Mouse (Mus musculus) neural tube, embryonic 15.5 days (tissue): Measurements from ENCODE around the gene Erc1. TPM values are rescaled to one million over a fixed set of nuclear protein-coding genes. Genes with fewer than 3 reads are reported as not detected.
A peak's percentile ranks its signal among the peaks of the same experiment; 100 is the strongest.

Source experiments
- ATAC-seq: fragments of 200-750 bp; cut with Nextera tagmentation; 2 replicates; pipeline ENCODE4 v1.8.0; 2017; ENCODE audit warnings: mild to moderate bottlenecking, moderate TSS enrichment, moderate library complexity; ENCODE audit not compliant: low FRiP score
- H3K27ac ChIP-seq: fragments of 300-500 bp; sonication (generic); replicated peaks from 2 replicates; pipeline ENCODE4 v1.5.1; 2015; ENCODE audit warnings: mild to moderate bottlenecking, inconsistent platforms
- H3K27me3 ChIP-seq: fragments of 300-500 bp; sonication (generic); replicated peaks from 2 replicates; pipeline ENCODE4 v1.6.1; 2015; ENCODE audit warnings: inconsistent platforms
- H3K36me3 ChIP-seq: fragments of 300-500 bp; sonication (generic); 2 replicates; pipeline ENCODE4 v1.6.1; 2015; ENCODE audit warnings: inconsistent platforms
- H3K4me1 ChIP-seq: fragments of 300-500 bp; sonication (generic); 2 replicates; pipeline ENCODE4 v1.6.1; 2015; ENCODE audit warnings: inconsistent platforms
- H3K4me2 ChIP-seq: fragments of 300-500 bp; sonication (generic); 2 replicates; pipeline ENCODE4 v1.6.1; 2015; ENCODE audit warnings: inconsistent platforms, mild to moderate bottlenecking, moderate library complexity
- H3K4me3 ChIP-seq: fragments of 300-500 bp; sonication (generic); replicated peaks from 2 replicates; pipeline ENCODE4 v1.5.1; 2015; ENCODE audit warnings: mild to moderate bottlenecking, inconsistent platforms
- H3K9ac ChIP-seq: fragments of 300-500 bp; sonication (generic); replicated peaks from 2 replicates; pipeline ENCODE4 v1.6.1; 2015; ENCODE audit warnings: mild to moderate bottlenecking, inconsistent platforms
- H3K9me3 ChIP-seq: fragments of 300-500 bp; sonication (generic); replicated peaks from 2 replicates; pipeline ENCODE4 v1.6.1; 2016; ENCODE audit warnings: inconsistent platforms
- WGBS: fragments of 180-500 bp; shearing (Covaris S2); methylation state at CpG from one replicate; pipeline ENCODE4 v1.1.7; 2015; ENCODE audit warnings: mixed read lengths; 5-methylcytosine and 5-hydroxymethylcytosine counted together
- polyA plus RNA-seq: library from polyadenylated mRNA; unstranded; fragments of >200 nt; fragmentation: Nextera tagmentation; extraction: Ambion mirVana; gene quantifications from 2 replicates; pipeline ENCODE4 v1.2.1, GENCODE M21; 2015

The Erc1 gene
- 42.9 and 51.1 TPM in 2 replicates for polyA plus RNA-seq

DNA sequence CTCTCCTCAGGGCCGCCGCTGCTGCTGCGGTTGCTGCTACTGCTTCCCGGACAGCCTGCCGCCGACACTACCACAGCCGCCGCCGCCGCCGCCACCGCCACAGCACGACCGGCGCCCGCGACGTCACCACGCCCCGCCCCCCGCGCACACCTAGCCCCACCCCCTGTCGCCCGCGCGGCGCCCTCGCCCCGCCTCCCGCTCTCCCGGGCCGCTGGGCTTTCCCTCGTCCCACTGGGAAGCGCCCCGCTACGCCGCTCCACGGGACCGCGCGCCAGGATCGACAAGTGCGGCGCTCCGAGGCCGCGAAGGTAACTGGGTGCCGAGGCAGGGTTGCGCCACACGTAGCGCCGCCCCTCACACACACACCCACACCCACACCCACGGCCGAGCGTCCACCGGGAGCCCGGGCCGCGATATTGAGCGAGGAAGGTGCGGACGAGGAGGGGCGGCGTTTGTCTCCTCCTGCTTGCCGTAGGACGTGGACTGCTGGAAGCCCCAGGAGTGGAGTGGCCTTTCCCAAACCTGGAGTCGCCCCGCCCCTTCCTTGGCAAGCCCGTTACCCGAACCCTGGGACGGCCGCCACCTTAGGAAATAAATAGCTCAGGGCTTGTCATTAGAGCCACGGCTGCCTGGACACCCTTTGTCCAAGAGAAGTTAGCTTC is at the start of gene Erc1:
Gene Erc1 (minus strand): TSS at position 134 of the 662 bp plus-strand sequence.
- H3K36me3 ChIP-seq: no peaks in the 10 kb centered on the region
- peak within 1 kb of the TSS; percentile 69 for H3K4me3 ChIP-seq
- peak; percentile 93 for ATAC-seq
- H3K4me1 ChIP-seq: peaks cover 34% of the 10 kb centered on the region
- H3K9ac ChIP-seq: peak within 1 kb of the TSS; percentile 83
- peak within 1 kb of the TSS; percentile 72 for H3K4me2 ChIP-seq
- H3K9me3 ChIP-seq: no peaks in the 10 kb centered on the region
- peak within 1 kb of the TSS; percentile 99 for H3K27ac ChIP-seq
- no peaks in the 10 kb centered on the region for H3K27me3 ChIP-seq
- WGBS: under 1% methylated on average over 44 of the region's 73 CpGs

DNA sequence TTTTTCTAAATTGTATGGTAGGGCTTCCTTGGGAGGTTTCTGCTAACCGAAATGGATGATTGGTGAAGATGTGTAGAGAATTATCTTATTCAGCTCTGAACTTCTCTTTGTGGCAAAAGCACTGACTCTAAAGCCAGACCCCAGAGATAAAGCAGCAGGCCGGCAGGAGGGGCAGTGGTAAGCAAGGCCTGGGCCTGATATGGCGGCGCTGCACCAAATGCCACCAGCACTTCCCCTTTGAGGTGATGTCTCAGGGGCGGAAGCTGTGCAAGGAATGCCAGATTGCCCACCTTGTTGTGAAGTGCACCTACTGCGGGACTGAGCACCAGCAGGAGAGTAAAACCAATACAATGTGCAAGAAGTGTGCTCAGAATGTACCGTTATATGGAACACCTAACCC is 44.7 kb upstream of the Erc1 start:
- no peaks in the 10 kb centered on the region for H3K9me3 ChIP-seq
- no peak overlapping the region for H3K27ac ChIP-seq
- H3K27me3 ChIP-seq: no peaks in the 10 kb centered on the region
- no peaks in the 10 kb centered on the region for H3K36me3 ChIP-seq
- no peak overlapping the region for H3K9ac ChIP-seq
- WGBS: 86% methylated on average over 7 of the region's 7 CpGs
- no peak overlapping the region for H3K4me2 ChIP-seq
- H3K4me1 ChIP-seq: no peaks in the 10 kb centered on the region
- no peak overlapping the region for H3K4me3 ChIP-seq
- ATAC-seq: no peak

DNA sequence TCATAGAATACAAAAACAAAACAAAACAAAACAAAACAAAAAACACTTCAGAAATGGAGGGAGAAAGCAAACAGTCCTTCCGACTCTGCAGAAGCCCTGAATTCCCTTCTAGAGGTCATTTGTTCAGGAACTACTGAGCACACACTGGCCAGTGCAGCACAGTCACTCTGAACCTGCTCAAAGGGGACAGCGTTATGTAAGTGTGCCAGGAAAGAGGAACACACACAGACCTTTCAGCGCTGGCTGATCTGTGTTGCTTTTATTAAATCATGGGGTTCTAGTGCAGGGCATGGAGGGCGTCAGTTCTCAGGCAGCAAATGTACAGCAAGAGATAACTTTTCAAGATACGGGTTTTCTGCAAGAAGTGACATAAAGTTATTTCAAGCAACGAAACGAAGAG is 35.2 kb upstream of the Erc1 start:
- Histone ChIP-seq H3K27ac (no peak overlapping the region), H3K27me3 (no peaks in the 10 kb centered on the region), H3K9ac (no peak overlapping the region)

DNA sequence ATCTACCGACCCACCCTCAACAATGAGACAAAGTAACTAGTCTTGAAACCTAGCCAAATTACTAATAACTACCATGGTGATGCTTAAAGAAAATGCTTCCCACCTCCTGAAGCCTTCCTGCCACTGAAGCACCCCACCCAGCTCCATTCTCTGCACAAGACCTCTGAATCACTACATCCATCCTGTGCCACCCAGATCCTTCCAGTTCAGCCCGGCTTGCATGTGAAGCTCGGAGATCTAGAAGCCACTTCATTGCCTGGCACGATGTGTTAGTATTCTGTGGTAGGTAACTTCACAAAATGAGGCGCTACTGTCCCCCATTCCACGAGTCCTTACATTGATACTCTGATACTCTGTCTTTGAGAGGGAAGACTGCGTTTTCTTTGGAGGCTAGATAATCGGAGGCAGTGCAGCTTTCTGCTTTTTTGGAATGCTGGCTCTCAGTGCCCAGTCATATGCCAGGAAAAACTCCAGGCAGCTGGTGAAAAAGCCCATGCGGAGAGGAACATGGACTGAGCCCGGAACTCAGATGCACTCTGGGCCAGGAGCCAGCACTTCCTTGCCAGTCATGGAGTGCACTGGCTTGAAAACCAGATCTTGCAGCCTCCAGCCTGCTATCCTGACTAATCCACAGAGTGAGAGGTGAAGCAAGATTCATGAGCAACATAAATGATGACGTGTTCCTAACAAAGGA is 16.5 kb upstream of the Erc1 start:
- H3K27me3 ChIP-seq: no peaks in the 10 kb centered on the region
- WGBS: 84% methylated on average over 11 of the region's 11 CpGs
- ATAC-seq: no peak

More for the DNA sequence above, 35.2 kb upstream of the Erc1 start:
- H3K4me1 ChIP-seq: no peaks in the 10 kb centered on the region
- H3K9me3 ChIP-seq: no peaks in the 10 kb centered on the region
- no peaks in the 10 kb centered on the region for H3K36me3 ChIP-seq
- no peak overlapping the region for H3K4me2 ChIP-seq
- 79% methylated on average over 7 of the region's 7 CpGs for WGBS
- H3K4me3 ChIP-seq: no peak overlapping the region
- ATAC-seq: no peak

DNA sequence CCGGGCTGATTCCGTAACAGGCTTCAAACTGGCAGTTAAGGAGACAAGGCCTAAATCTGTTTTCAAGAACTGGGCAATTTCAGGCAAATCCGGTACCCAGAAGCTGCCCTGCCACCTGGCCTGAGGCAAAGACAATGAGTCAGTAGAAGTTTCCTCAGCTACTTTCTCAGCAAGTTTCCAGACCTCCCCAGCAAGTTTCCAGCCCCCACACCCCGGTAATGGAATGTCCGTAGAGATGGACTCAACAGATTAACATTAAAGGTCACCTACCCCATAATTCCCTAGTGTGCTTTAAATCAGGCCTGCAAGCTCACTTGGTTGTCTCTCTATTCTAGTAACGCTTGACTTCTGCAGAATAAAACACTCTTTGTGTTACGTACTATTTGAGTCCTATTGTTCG is 13.6 kb upstream of the Erc1 start:
- ATAC-seq: no peak

More for the DNA sequence above, 16.5 kb upstream of the Erc1 start:
- Histone ChIP-seq H3K36me3 (no peaks in the 10 kb centered on the region), H3K9me3 (no peaks in the 10 kb centered on the region), H3K9ac (no peak overlapping the region), H3K4me2 (no peak overlapping the region), H3K4me1 (no peaks in the 10 kb centered on the region), H3K4me3 (no peak overlapping the region), H3K27ac (no peak overlapping the region)

DNA sequence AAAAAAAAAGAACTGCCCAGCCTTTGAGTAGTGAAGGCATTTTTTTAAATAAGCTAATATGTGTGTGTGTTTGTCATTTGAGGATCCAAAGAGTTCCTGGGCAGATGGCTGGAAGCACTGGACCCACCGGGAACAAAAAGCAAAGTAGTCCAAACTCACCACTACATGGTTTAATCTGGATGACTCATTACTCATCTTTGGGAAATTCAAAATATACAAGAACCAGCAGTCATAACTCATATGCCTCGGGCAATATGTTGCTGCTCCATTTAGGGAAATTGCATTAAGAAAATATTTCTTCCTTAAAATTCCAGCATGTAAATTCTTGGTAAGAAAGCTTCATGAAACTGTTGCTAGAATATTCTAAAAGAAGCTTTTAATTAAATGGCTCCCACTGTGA is 12.3 kb upstream of the Erc1 start:
- H3K4me1 ChIP-seq: no peaks in the 10 kb centered on the region
- no peak overlapping the region for H3K9ac ChIP-seq
- H3K4me3 ChIP-seq: no peak overlapping the region
- 88% methylated on average over 2 of the region's 2 CpGs for WGBS
- H3K9me3 ChIP-seq: no peaks in the 10 kb centered on the region
- no peak for ATAC-seq
- no peak overlapping the region for H3K4me2 ChIP-seq
- no peaks in the 10 kb centered on the region for H3K27me3 ChIP-seq
- no peaks in the 10 kb centered on the region for H3K36me3 ChIP-seq
- H3K27ac ChIP-seq: no peak overlapping the region

More for the DNA sequence above, 13.6 kb upstream of the Erc1 start:
- H3K4me1 ChIP-seq: no peaks in the 10 kb centered on the region
- 41% methylated on average over 8 of the region's 8 CpGs for WGBS
- no peak overlapping the region for H3K4me3 ChIP-seq
- no peak overlapping the region for H3K27ac ChIP-seq
- H3K27me3 ChIP-seq: no peaks in the 10 kb centered on the region
- H3K4me2 ChIP-seq: no peak overlapping the region
- H3K9me3 ChIP-seq: no peaks in the 10 kb centered on the region
- H3K36me3 ChIP-seq: no peaks in the 10 kb centered on the region
- no peak overlapping the region for H3K9ac ChIP-seq

DNA sequence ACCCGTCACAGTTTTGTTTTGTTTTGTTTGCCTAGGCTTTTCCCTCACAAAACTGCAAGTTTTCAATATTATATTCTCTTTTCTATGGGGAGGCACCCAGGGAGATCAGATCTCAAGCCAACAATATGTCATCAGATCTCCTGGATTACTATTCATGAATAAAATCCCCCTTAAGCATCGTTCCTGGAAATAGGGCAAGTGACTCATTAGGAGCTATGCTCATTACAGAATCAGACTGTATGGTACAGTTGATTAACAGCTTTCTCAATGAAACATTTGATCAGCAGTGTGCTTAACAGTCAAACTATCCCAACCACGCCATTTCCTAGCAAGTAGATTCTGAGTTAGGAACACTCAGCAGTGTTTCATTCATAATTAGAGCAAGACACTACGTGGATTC is 7.5 kb upstream of the Erc1 start:
- H3K36me3 ChIP-seq: no peaks in the 10 kb centered on the region
- H3K4me3 ChIP-seq: no peak overlapping the region
- H3K4me2 ChIP-seq: no peak overlapping the region
- H3K9me3 ChIP-seq: no peaks in the 10 kb centered on the region
- no peaks in the 10 kb centered on the region for H3K27me3 ChIP-seq
- H3K4me1 ChIP-seq: no peaks in the 10 kb centered on the region
- no peak for ATAC-seq
- 81% methylated on average over 4 of the region's 4 CpGs for WGBS
- H3K27ac ChIP-seq: no peak overlapping the region
- H3K9ac ChIP-seq: no peak overlapping the region

DNA sequence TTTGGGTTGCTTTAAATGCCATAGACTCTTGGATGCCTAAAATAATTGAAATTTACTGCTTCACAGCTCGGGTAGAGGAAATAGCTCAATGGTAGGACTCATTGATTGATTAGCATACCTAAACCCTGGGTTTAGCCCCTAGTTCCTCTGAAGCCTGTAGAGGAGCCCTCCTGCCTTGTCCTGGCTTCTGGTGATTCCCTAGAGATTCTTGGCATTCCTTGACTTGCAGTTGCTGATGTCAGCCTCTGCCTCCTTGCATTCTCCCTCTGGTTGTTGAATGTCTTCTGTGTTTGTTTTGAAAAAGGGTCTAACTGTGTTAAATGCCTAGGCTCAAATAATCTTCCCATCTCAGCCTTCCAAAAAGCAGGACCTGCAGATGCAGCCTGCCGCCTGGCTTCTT is 6.2 kb upstream of the Erc1 start:
- Histone ChIP-seq H3K27me3 (no peaks in the 10 kb centered on the region), H3K36me3 (no peaks in the 10 kb centered on the region), H3K9me3 (no peaks in the 10 kb centered on the region), H3K27ac (no peak overlapping the region), H3K9ac (no peak overlapping the region), H3K4me1 (peaks cover 8% of the 10 kb centered on the region), H3K4me3 (no peak overlapping the region), H3K4me2 (no peak overlapping the region)
- WGBS: 40% methylated on average over 2 of the region's 2 CpGs
- no peak for ATAC-seq

DNA sequence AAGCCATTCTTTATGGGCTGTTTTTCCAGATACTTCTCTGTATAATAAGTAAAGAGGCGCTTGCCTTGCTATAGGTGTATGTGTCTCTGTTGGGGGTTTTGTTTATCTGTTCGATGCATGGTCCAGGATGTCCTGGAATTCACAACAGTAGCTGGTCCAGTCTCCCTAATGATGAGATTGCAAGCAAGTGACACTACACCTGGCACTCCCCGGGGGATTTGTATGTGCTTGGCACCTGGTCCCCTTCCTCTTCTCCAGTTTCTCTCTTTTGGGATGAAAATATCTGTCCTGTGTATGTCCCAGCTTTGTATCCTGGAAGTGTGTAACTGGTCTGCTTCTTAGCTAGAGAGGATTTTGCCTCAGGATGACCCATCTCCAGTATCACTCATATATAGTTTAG is 1.9 kb upstream of the Erc1 start:
- H3K27me3 ChIP-seq: no peaks in the 10 kb centered on the region
- no peak for ATAC-seq
- no peaks in the 10 kb centered on the region for H3K36me3 ChIP-seq
- no peak overlapping the region for H3K27ac ChIP-seq
- 95% methylated on average over 3 of the region's 3 CpGs for WGBS
- no peak overlapping the region for H3K4me3 ChIP-seq
- no peak overlapping the region for H3K9ac ChIP-seq
- peaks cover 32% of the 10 kb centered on the region for H3K4me1 ChIP-seq
- H3K4me2 ChIP-seq: no peak overlapping the region; the same call in 1 of the 2 replicates
- H3K9me3 ChIP-seq: no peaks in the 10 kb centered on the region

DNA sequence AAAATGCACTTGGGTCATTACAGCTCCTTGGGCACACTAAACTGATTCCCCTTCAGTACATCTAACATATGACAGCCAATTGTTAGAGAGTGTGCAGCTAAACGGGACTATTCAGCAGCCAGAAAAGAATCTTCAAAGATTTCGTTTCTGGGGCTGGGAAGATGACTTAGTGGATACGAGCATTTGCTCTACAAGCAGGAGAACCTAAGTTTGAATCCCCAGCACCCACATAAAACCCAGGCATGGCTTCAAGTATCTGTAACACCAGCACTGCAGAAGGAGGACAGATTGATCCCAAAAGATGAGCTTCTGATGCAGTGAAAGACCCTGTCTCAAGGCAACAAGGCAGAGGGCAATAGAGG is 1.4 kb upstream of the Erc1 start:
- H3K27ac ChIP-seq: peak overlapping the region; percentile 99
- WGBS: 56% methylated on average over 3 of the region's 3 CpGs
- ATAC-seq: no peak
- H3K27me3 ChIP-seq: no peaks in the 10 kb centered on the region
- H3K9ac ChIP-seq: peak overlapping the region; percentile 83; the same call in 1 of the 2 replicates
- H3K4me3 ChIP-seq: peak overlapping the region; percentile 69
- H3K9me3 ChIP-seq: no peaks in the 10 kb centered on the region
- H3K4me2 ChIP-seq: peak overlapping the region; percentile 72
- H3K36me3 ChIP-seq: no peaks in the 10 kb centered on the region
- H3K4me1 ChIP-seq: peaks cover 34% of the 10 kb centered on the region

DNA sequence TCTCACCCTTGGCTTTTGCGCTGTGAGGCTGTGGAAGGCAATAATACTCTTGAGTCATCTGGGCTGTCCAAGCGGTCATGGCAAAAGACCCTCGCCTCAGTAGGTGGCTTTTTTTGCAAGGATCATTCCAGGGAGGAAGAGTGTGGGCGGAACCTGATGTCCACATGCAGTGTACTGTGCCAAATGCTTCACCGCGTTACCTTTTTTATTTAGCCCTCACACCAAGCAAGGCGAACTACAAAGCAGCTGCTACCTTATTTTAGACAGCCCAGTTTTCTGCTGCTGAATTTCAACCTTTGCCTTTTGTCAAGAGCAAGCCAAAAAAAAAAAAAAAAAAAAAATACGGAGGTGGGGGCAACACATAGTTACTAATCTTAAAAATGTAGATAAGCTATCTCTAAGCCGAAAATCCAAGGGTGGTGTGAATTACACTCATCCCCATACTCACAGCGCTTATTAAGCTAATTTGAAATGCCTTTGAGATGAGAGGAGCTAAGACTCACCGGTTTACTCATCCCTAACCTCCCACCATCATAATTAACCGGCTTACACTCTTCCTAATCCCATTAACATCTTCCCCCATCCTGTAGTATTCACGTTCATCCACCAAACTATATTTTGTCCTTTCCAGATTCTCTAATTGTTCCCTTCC is 855 bp upstream of the Erc1 start:
- Histone ChIP-seq H3K27me3 (no peaks in the 10 kb centered on the region), H3K36me3 (no peaks in the 10 kb centered on the region), H3K4me3 (peak overlapping the region; percentile 69), H3K9ac (peak overlapping the region; percentile 83), H3K4me1 (peaks cover 34% of the 10 kb centered on the region), H3K9me3 (no peaks in the 10 kb centered on the region), H3K27ac (peak overlapping the region; percentile 99), H3K4me2 (peak overlapping the region; percentile 72)
- peak; percentile 60; the same call in 1 of the 2 replicates for ATAC-seq
- 13% methylated on average over 13 of the region's 13 CpGs for WGBS
